Mouse (Mus musculus): Measurements from ENCODE around the gene Tmem131l. TPM values are rescaled to one million over a fixed set of nuclear protein-coding genes. Genes with fewer than 3 reads are reported as not detected.

The Tmem131l gene
- polyA plus RNA-seq, 1 experiment, result 103 TPM

GRCm38 (mm10) chr3:84041739-84042138 is 1.8 kb upstream of the Tmem131l start:
- TF ChIP-seq CTCF (IDR thresholded peaks at IDR 0.05; ENCODE audit: borderline replicate concordance, extremely low read depth, insufficient read depth, insufficient read length), result no peak
- no peak for TF ChIP-seq POLR2A (IDR thresholded peaks at IDR 0.05; ENCODE audit: borderline replicate concordance, extremely low read depth, insufficient read depth, insufficient read length, poor library complexity, severe bottlenecking)
- no peak for DNase-seq (ENCODE audit: low read depth)

GRCm38 (mm10) chr3:84040476-84041082 is 604 bp upstream of the Tmem131l start:
- peak; percentile 83 for DNase-seq (ENCODE audit: low read depth)
- TF ChIP-seq POLR2A (IDR thresholded peaks at IDR 0.05; ENCODE audit: borderline replicate concordance, extremely low read depth, insufficient read depth, insufficient read length, poor library complexity, severe bottlenecking) (no peak), CTCF (IDR thresholded peaks at IDR 0.05; ENCODE audit: borderline replicate concordance, extremely low read depth, insufficient read depth, insufficient read length) (no peak)

GRCm38 (mm10) chr3:84038981-84039645 is 862 bp downstream of the Tmem131l start:
- TF ChIP-seq CTCF (IDR thresholded peaks at IDR 0.05; ENCODE audit: borderline replicate concordance, extremely low read depth, insufficient read depth, insufficient read length) (no peak), POLR2A (IDR thresholded peaks at IDR 0.05; ENCODE audit: borderline replicate concordance, extremely low read depth, insufficient read depth, insufficient read length, poor library complexity, severe bottlenecking) (no peak)

GRCm38 (mm10) chr3:84038126-84038525 is 1.8 kb downstream of the Tmem131l start:
- DNase-seq (ENCODE audit: low read depth), result no peak
- TF ChIP-seq POLR2A (IDR thresholded peaks at IDR 0.05; ENCODE audit: borderline replicate concordance, extremely low read depth, insufficient read depth, insufficient read length, poor library complexity, severe bottlenecking) (no peak), CTCF (IDR thresholded peaks at IDR 0.05; ENCODE audit: borderline replicate concordance, extremely low read depth, insufficient read depth, insufficient read length) (no peak)

More at GRCm38 (mm10) chr3:84038981-84039645, 862 bp downstream of the Tmem131l start:
- DNase-seq (ENCODE audit: low read depth), result peak; percentile 69

GRCm38 (mm10) chr3:84037536-84037935 is 2.4 kb downstream of the Tmem131l start:
- TF ChIP-seq CTCF (IDR thresholded peaks at IDR 0.05; ENCODE audit: borderline replicate concordance, extremely low read depth, insufficient read depth, insufficient read length), result no peak
- no peak for TF ChIP-seq POLR2A (IDR thresholded peaks at IDR 0.05; ENCODE audit: borderline replicate concordance, extremely low read depth, insufficient read depth, insufficient read length, poor library complexity, severe bottlenecking)
- no peak for DNase-seq (ENCODE audit: low read depth)

GRCm38 (mm10) chr3:84036866-84037265 is 3.1 kb downstream of the Tmem131l start:
- DNase-seq (ENCODE audit: low read depth), result no peak
- no peak for TF ChIP-seq CTCF (IDR thresholded peaks at IDR 0.05; ENCODE audit: borderline replicate concordance, extremely low read depth, insufficient read depth, insufficient read length)
- TF ChIP-seq POLR2A (IDR thresholded peaks at IDR 0.05; ENCODE audit: borderline replicate concordance, extremely low read depth, insufficient read depth, insufficient read length, poor library complexity, severe bottlenecking), result no peak

GRCm38 (mm10) chr3:84035728-84036364 is 4.1 kb downstream of the Tmem131l start:
- TF ChIP-seq POLR2A (IDR thresholded peaks at IDR 0.05; ENCODE audit: borderline replicate concordance, extremely low read depth, insufficient read depth, insufficient read length, poor library complexity, severe bottlenecking), result no peak
- no peak for DNase-seq (ENCODE audit: low read depth)

- TF ChIP-seq CTCF (IDR thresholded peaks at IDR 0.05; ENCODE audit: borderline replicate concordance, extremely low read depth, insufficient read depth, insufficient read length) (no peak), POLR2A (IDR thresholded peaks at IDR 0.05; ENCODE audit: borderline replicate concordance, extremely low read depth, insufficient read depth, insufficient read length, poor library complexity, severe bottlenecking) (no peak)
- no peak for DNase-seq (ENCODE audit: low read depth)
Observed at GRCm38 (mm10) chr3:84034115-84034780, 5.7 kb downstream of the Tmem131l start.

GRCm38 (mm10) chr3:84032933-84033730 is 6.8 kb downstream of the Tmem131l start:
- TF ChIP-seq POLR2A (IDR thresholded peaks at IDR 0.05; ENCODE audit: borderline replicate concordance, extremely low read depth, insufficient read depth, insufficient read length, poor library complexity, severe bottlenecking) (no peak), CTCF (IDR thresholded peaks at IDR 0.05; ENCODE audit: borderline replicate concordance, extremely low read depth, insufficient read depth, insufficient read length) (no peak)
- DNase-seq (ENCODE audit: low read depth), result no peak

GRCm38 (mm10) chr3:84032419-84032818 is 7.6 kb downstream of the Tmem131l start:
- TF ChIP-seq POLR2A (IDR thresholded peaks at IDR 0.05; ENCODE audit: borderline replicate concordance, extremely low read depth, insufficient read depth, insufficient read length, poor library complexity, severe bottlenecking) (no peak), CTCF (IDR thresholded peaks at IDR 0.05; ENCODE audit: borderline replicate concordance, extremely low read depth, insufficient read depth, insufficient read length) (no peak)
- no peak for DNase-seq (ENCODE audit: low read depth)
